Mouse (Mus musculus): ENCODE measurements at regions not wholly inside any gene's neighbourhood (a gene's known extent, or its start where the extent isn't known, plus 50 kb on each side); places are given as distances from the start of the nearest gene placed in this dataset.
A peak's percentile ranks its signal among the peaks of the same experiment; 100 is the strongest.

DNA sequence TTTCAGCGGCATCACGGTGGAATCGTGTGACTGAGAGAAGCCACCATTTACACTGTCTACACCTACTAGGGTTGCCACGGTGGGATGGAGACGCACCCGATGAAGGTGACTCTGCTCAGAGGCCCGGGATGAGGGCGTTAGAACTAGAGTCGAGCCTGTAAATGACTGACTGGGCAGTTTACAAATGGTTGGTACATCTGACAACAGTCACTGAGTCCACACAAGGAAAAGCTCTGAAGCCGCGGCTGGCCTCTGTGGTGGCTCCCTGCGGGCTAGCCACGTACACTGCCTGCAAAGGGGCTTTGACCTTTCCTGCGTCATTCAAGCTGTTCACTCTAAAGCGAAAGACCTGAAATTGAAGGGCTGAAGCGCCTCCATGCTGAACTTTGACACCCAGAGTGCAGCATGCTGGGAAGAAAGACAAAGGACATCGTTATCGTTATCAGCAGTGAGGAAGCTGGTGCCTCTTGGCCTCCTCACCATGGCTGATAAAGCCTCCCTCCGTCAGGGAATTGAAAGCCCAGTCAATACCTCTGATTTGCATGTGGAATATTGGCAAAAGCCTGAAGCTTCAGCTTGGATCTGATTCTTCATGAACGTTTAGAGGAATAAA lies 462.1 kb upstream of the Arglu1 start:
- DNase-seq (ENCODE audit: low spot score), result no peak

DNA sequence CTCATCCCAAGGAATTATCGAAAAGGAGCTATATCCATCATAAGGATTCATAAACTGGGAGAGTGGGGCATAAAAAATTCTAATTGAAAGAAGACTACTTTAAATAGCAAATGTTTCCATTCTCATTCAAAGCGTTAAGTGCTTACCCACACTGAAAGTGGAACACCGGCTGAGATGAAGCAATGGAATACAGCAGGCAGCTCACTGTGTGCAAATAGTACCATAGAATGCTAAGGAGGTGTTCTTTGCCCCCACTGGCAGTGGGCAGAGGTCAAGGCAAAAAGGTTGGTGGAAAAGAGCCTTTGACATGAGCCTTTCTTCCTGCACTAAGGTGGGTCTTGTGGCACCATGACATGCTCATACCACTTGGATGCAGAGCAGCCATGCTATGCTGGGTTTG lies 454.0 kb upstream of the Arglu1 start:
- DNase-seq (ENCODE audit: low spot score), result no peak

DNA sequence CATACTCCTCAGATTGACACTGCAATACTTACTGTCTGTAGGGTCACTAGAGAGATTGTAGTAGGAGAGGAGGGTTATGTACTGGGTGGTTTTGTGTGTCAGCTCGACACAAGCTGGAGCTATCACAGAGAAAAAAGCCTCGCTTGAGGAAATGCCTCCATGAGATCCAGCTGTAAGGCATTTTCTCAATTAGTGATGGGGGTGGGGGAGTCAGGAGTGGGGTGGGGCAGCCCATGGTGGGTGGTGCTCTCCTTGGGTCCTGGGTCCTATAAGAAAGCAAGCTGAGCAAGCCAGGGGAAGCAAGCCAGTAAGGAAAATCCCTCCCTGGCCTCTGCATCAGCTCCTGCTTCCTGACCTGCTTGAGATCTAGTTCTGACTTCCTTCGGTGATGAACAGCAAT lies 449.5 kb upstream of the Arglu1 start:
- DNase-seq (ENCODE audit: low spot score), result no peak

DNA sequence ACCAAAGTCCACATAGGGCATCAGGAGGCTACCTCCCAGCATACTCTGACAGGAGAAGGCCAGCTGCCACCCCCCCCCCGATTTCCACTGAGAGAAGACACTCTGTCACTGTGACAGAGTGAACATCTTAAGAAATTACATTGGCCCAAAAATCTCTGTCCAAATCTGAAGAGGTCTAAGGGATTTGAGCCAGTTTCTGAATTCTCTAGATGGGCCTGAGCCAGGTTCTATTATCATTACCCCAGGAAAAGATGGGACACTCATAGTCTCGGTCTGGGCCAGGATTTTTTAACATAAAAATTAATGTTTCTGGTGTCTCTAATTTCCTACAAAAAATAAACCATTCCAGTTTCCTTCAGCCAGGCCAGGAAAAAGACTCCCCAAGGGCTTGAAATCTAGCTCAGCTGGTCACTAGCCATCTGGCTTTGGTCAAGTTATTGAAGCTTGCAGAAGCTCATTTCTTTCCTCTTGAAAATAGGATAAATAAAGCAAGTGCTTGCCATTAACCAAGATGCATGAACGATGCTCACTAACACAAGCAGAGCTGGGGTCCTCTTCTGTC lies 448.8 kb upstream of the Arglu1 start:
- DNase-seq (ENCODE audit: low spot score), result no peak

DNA sequence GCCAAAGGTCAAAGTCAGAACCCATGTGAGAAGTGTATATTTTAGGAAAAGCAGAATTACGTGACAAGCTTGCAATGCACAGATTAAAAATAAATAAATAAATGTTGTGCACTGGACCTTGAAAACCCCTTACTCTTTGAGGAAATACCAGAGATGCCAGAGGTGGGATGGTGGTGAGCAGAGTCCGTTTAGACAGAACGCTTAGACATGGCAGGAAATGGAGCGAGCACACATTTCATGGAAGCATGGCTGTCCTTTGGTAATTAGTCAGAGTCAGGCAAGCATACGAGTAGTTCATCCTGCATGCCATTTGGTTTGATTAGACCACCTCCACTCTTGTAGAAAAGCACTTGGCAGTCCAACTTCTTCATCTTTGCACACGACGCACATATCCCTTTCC lies 443.4 kb upstream of the Arglu1 start:
- DNase-seq (ENCODE audit: low spot score), result no peak

DNA sequence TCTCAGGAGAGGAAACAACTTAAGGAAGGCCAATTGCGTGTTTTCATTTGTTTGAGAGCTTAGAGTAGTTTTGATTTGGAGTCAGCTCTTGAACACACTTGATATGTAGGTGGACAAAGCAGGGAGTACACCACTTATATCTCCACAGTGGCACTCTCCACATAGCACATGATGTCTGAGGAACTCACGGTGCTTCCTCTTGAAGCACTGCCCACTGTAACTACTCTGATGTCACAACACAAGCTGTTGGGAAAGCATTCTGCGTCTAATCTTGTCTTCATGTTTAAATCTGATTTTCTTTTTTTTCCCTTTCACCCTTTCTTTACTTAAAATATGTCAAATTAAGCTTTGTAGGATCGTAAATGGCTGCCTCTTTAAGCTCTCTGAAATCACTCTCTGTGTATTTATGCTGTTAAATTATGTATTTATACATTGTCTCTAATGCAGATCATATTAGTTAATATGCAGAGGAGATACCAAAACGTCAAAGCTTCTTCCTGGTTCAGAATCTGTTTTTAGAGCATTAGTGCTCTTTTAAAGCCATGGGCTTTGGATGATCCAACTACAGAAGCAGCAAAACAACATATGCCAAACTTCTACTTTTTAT lies 442.4 kb upstream of the Arglu1 start:
- no peak for DNase-seq (ENCODE audit: low spot score)

DNA sequence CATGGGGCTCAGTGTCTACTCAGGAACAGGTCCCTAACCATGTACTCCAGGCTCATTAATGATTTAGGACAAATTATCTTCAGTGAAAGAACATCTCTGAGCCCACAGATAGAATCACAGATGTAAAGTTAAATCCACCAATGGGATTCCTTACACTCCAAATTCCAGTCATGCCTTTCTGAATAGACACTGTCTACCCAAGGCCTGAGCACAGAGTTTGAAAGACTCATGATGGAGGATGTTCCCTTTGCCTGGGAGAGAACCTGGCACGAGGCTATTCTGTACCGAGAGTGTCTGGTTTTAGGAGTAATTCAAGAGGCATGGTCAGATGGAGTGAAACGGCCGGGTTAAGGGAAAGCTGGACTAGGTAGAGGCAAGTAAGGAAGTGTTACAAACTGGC lies 440.9 kb upstream of the Arglu1 start:
- no peak for DNase-seq (ENCODE audit: low spot score)

DNA sequence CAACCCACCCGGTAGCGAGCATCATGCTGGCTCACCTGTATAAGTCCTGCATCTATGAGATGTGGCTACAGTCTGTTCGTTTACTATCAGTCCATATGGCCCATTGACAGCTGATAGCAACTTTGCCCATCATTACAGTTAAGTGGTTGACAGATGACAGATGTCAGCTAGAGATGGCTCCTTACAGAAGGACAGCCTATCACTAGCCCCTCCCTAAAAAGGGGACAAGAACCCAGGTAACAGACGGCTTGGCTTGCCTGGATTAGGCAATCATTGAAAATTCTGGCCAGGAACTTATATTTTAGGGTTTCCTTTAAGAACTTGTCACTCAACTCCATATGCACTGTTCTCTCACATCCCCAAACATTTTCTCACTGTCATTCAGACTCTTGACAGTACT lies 434.2 kb upstream of the Arglu1 start:
- DNase-seq (ENCODE audit: low spot score), result no peak

DNA sequence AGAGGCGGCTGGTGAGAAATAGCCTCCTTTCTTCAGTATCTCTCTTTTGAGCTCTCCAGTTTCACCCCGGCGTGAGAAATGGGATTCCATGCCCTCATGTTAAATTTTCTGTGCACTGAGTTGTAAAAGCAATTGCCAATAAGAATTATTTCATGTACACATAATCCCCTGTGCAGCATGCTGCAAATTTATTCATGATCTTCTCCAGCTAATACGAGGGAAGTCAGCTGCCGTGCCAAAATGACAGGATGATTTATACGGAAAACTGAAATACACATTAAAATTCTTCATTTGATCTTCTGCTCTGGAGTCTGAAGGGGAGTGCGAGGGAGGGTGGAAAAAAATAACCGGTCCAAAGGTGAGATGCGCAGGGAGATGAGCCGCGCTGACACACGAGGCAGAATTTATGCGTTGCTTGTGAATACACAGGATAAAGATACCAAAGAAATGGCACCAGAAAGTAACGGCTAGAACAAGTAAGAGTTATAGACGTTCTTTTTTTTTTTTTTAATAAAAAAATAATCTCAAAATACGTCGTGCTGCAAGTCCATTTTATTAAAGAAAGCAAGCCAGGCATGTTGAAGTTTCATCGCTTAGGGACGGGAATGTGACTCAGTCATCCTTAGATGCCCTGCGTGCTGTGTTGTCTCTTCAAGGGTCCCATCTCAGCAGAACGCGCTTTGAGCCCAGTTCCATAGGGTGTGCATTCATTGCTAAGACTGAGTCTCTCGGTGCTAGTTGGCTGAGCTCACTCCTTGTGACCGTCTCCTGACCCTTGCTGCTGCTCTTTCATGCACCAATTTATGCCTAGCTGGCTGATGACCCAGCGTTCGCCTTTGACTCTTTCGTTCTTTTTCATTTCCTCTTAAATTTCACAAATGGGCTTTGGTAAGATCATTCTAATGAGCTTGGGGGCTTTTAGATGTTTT lies 427.8 kb upstream of the Arglu1 start:
- DNase-seq (ENCODE audit: low spot score), result no peak

DNA sequence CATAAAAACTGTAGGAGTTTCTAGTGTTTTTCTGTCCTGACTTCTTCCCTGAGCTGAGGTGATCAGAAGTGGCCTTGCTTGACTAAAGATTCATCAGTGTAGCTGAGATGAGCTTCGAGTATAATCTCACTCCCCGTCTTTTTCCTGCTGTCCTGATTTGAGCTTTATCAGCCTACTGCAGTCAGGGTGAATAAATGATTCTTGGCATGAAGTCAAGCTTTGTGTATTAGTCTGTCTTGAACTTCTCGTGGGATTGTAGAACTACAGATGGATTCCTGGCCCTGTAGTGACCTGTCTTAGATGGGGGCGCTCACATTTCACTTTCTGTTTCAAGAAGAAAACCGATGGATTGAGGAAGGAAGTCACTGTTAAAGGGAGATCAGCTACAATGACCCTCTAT lies 405.7 kb upstream of the Arglu1 start:
- no peak for DNase-seq (ENCODE audit: low spot score)

DNA sequence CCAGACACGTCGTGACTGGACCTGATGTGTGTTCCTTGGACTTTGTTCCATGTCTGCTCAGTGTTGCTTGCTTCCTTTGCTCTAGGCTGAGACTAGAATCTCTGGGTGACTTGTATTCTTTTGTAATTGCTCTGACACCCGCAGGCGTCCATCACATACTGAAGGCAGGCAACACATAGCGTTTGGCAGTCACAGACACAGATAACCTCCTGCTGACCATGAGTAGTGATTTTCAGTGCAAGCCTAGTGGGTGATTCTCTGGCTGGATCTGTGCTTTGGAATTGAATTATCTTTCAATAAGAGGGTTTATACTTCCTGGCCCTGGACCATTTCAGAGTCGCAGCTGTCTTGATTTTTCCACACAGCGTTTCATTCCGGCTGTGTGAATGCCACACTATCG lies 403.7 kb upstream of the Arglu1 start:
- DNase-seq (ENCODE audit: low spot score), result no peak

DNA sequence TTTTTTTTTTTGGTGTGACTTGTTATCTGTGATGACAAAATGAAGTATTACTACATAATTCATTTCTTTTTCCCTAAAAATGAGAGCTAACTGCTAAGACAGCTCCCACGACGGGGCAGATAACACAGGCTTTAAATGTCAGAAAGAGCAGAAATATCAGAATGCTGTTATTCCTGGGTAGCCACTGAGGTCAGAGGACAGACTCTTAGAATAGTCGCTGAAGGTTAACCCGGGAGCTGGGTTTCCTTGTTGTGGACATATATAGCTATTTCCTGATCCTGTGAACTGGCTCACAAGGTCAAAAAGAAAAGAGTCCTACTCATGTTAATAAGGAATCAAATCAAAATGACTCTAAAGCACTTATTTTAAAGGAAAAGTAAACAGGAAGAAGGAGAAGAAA lies 403.0 kb upstream of the Arglu1 start:
- DNase-seq (ENCODE audit: low spot score), result no peak

DNA sequence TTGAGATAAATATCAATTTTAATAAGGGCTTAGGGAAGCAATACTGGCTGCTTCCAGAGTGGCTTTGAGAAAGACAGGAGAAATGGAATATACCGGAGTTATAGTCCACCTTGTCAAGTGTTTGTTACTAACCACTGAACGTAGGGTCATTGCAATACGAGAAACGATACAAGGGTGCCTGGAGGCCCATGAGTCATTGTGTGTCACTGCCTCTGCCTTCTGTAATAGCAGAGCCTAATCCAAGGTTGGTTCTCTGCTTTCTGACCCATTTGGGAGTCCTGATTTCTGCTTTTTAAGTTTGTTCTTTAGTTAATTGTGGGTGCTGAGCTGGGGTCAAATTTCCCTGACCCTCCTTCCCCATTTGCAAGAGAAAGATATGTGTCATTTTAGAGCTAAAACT lies 382.4 kb upstream of the Arglu1 start:
- no peak for DNase-seq (ENCODE audit: low spot score)

DNA sequence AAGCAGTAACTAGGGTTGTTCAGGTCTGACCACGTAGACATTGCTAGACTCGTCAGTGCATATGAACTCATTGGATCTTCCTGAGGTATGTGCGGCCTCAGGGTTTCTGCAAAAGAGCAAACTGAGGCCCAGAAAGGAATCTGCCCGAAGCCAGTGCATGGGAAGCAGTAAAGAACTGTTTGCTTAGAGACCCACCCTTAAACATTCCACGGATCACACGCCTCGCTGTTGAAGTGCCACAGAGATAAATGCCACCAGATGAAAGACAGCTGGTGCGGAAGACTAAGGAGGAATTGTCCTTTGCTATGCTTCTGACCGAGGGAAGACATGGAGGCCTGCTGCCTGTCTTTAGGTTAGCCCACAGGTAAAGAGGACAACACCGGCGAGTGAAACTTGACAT lies 382.0 kb upstream of the Arglu1 start:
- no peak for DNase-seq (ENCODE audit: low spot score)

DNA sequence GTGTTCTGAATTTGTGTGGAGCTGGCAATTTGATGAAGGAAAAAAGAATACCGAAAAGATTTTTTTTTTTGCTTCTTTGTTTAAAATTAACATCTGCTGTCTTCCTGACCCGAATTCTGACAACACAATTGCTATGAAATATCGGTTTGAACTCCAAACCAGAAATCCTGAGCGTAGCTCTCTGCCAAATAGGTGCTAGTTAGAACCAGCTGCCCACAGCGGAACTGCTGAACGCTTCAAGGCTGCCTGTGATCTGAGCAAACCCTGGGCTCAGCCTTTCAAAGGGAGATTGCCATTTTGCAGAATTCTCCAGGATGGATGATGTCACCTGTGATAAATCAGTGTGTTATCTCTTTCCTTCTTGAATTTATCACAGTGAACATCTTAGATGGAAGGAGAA lies 380.6 kb upstream of the Arglu1 start:
- DNase-seq (ENCODE audit: low spot score), result no peak

DNA sequence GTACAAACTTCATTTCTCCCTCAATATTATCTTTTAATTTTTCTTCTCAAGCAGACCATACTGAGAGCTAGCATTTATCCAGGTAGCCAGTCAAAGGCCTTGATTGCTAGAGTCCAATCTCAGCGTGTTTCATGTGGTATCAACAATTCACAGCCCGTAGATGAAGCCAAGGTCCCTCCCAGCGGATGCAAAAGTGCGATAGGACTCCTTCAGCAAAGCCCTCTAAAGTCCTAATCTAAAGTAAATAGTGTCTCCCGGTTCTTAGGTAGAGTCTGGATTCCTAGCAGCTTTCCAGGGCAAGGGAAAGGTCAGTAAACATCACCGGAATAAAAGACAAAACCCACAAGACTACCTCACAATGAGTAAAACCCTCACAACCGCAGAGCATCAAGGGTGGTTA lies 379.5 kb upstream of the Arglu1 start:
- no peak for DNase-seq (ENCODE audit: low spot score)

DNA sequence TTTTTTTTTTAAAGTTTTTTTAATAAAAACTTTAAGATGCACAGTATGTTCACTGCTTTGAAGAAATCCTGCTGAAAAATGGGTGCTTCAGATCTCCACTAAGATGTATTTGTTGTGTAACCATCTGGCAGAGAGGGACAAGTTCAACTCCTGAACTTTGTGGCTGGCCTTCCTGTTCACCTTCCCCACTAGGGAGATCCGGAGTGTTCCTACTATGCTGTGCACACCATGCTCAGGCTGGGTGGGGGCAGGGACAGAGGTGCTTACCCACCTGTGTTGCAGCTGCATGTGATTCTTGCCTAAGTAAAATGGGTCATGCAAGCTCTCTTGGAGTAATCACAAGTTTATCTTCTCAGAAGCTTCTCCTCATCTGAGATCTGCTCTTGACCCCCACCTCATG lies 377.4 kb upstream of the Arglu1 start:
- no peak for DNase-seq (ENCODE audit: low spot score)

DNA sequence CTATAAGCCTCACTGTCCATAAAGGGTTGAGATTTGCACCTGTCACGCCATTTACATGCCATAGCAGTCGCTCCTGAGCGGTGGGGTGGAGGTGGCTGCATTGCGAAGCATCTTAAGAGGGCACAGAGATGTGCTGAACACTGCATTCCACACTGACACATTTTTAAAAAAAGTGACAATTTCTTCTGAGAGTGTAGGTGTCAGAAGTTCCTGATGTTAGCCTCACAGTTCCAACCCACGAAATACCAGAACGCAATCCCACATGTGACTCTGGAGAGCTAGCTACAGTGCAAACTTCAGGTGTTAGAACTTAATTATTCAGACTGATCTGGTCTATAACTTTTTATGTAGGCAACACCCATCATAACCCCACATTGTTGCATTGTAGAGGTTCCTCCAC lies 369.8 kb upstream of the Arglu1 start:
- DNase-seq (ENCODE audit: low spot score), result no peak

DNA sequence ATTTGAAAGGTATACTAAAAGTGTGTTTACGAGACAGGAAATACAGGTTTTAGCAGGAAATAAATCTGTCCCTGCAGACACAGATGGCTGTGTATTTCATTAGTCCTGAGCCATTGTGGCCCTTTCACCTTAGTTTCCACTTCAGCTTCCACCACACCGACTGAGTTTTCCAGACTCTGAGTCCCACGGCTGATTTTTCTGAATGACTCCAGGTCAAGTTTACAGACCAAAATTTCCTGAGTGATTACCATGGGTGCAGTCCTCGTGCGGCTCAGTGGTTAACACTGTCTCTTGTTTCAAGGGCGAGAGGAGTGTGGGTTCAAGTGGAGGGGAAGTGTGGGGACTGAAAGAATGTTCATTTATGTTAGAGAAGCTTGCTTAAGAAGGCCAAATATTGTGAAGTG lies 365.1 kb upstream of the Arglu1 start:
- no peak for DNase-seq (ENCODE audit: low spot score)

DNA sequence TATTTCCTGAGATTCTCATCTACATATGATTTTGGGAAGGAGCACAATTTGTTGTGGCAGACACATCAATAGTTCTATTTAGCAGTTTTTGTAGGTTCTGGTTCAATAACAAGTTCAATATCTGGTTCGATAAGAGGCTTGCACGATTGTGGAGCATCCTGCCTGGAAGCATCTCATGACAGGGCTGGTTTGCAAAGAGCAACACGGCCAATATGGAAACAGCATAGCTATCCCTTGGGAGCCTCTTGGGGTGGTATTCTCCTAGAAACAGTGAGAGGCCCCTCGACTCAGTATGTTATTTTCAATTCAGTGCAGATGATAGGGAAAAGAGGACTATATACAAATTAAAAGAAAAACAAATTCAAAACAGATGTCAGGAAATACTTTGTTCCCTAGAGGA lies 364.5 kb upstream of the Arglu1 start:
- DNase-seq (ENCODE audit: low spot score), result no peak

DNA sequence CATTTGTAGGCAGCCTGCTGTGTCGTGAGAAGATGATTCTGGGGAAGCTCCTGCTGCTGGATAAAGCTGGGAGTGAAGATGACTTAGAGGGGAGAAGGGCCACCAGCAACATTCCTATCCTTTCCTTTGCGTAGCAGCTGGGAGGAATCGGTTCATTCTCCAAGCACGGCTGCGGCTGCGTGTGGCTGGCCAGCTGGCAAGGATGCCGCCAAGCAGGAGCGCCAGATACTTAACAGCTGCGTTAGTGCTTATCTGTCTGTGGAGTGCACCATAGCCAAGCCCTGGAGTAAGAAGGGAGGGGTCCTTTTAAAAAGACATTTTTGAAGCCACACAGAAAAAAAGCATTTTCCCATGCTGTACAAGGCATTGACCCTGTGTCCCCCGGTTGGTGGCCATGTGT lies 361.4 kb upstream of the Arglu1 start:
- peak; percentile 41 for DNase-seq (ENCODE audit: low spot score)

DNA sequence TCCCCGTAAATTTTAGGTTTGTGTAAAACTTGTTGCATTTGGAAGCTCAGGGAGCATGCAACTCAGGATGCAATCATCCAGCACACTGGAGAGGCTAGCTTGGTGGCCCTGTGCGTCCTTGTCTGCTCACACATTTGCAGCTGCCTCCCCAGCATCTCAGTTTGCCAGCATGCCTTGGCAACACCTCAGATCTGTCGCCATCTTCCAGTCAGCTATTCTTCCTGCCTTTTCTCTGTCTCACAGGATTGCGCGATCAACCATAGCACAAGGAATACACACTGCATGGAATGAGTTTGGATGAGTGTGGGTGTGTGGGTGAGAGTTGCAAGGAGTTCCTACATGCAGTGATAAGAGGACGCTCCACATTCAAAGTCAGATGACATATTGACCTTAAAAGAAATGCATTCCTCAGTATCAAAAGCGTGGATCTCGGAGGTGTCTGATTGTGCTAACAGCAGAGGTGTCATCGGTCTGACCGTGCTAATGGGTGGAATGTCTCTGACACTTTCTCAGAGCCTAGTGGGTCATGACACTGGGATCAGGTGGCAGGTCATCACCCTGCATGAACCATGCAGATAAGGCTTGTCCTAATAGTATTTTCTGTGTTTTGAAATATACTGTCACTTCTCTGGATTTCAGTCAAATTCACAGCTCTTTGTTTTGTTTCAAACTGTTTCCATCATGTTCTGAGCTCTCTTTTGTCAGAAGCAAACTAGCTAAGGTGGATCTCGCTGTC lies 360.6 kb upstream of the Arglu1 start:
- DNase-seq (ENCODE audit: low spot score), result no peak

All from ovary, postnatal 36 days (tissue).